Mouse (Mus musculus): ENCODE data around the gene Mcm3ap.

DNA sequence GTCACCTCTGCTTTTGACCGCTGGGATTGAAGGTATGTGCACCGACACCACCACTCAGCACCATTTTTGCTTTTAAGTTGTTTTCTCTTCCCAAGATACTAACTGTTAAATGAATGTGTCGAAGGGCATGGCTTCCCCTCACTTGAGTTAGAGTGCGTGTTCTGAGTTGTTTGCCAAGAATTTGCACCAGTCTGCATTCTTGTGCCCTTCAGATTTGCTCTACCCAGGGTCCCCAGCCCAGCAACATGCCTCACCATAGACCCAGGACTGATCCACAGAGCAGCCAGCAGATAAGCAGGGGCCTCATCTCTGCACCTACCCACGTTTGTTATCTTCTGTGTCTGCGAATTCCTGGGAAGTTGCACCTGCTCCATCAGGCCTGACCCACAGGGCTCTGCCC, 12.8 kb downstream of the Mcm3ap start:
- TF ChIP-seq GATA1 (IDR thresholded peaks at IDR 0.05; ENCODE audit: low read length) (no peak), TAL1 (IDR thresholded peaks at IDR 0.05; ENCODE audit: low read length) (no peak)

Measured in erythroblast, embryonic 14.5 days (primary cell).